Mouse (Mus musculus) left cerebral cortex, postnatal 25 days (tissue): ENCODE results near the gene Stx18. TPM values are rescaled to one million over a fixed set of nuclear protein-coding genes. Genes with fewer than 3 reads are reported as not detected.

Experiments
- DNase-seq, 2 experiments: peaks; one replicate each; pipeline ENCODE4 v3.0.0; 2022; ENCODE audit warnings: low spot score in 2 of 2, mixed read lengths in 1 of 2
- intact Hi-C: fragments of 180-260 bp; cut with DNase I; formaldehyde crosslinking; loops from one replicate; pipeline ENCODE4 v1.15.1; 2025
- total RNA-seq, 2 experiments: library from RNA; stranded (reverse); gene quantifications; 2 replicates each; pipeline ENCODE4 v1.2.3; 2021

Gene Stx18
- total RNA-seq, 2 experiments from 2014 or later: 36.4 to 41.1 TPM

- DNase-seq: no peak
- intact Hi-C loops: no loop called here
Measured at GRCm38 (mm10) chr5:38173766-38174165, 135.2 kb downstream of the Stx18 start.

- no peak for DNase-seq
- intact Hi-C loops: no loop called here
Measured at GRCm38 (mm10) chr5:38174256-38174912, 135.8 kb downstream of the Stx18 start.

- intact Hi-C loops: no loop called here
- DNase-seq: no peak
Measured at GRCm38 (mm10) chr5:38184688-38185285, 146.2 kb downstream of the Stx18 start.

- intact Hi-C loops: no loop called here
Measured at GRCm38 (mm10) chr5:38187006-38187405, 148.5 kb downstream of the Stx18 start.

More at GRCm38 (mm10) chr5:38187006-38187405, 148.5 kb downstream of the Stx18 start:
- no peak for DNase-seq

Other genes with a start within 250 kb of the Stx18 start
- 1 to 10 TPM; 3.5 to 4.2 TPM for gene Msx1, start 214.2 kb upstream of the Stx18 start, total RNA-seq
- 100 to 1,000 TPM; 449 to 509 TPM for gene Nsg1, start 121.2 kb downstream of the Stx18 start, total RNA-seq
- 10 to 100 TPM; 16.0 to 22.7 TPM for gene Zbtb49, start 181.7 kb downstream of the Stx18 start, total RNA-seq
- 10 to 100 TPM; 11.0 to 11.9 TPM for gene Lyar, start 181.7 kb downstream of the Stx18 start, total RNA-seq
- 10 to 100 TPM; 35.8 to 37.4 TPM for gene Tmem128, start 221.4 kb downstream of the Stx18 start, total RNA-seq
- gene Otop1, start 237.2 kb downstream of the Stx18 start, total RNA-seq: not detected